Mouse (Mus musculus): ENCODE data around the gene Psenen.

Psenen gene

GRCm38 (mm10) chr7:30553021-30553589 is 10.3 kb downstream of the Psenen start:
- DNase-seq, result peak; percentile 81

- DNase-seq, result peak; percentile 99
Observed at GRCm38 (mm10) chr7:30552102-30553020, 11.1 kb downstream of the Psenen start, which contains the start of the genes Hspb6 and Proser3. Gene Hspb6 (plus strand): TSS chr7:30552178. Gene Proser3 (minus strand): TSS chr7:30552299.

DNA sequence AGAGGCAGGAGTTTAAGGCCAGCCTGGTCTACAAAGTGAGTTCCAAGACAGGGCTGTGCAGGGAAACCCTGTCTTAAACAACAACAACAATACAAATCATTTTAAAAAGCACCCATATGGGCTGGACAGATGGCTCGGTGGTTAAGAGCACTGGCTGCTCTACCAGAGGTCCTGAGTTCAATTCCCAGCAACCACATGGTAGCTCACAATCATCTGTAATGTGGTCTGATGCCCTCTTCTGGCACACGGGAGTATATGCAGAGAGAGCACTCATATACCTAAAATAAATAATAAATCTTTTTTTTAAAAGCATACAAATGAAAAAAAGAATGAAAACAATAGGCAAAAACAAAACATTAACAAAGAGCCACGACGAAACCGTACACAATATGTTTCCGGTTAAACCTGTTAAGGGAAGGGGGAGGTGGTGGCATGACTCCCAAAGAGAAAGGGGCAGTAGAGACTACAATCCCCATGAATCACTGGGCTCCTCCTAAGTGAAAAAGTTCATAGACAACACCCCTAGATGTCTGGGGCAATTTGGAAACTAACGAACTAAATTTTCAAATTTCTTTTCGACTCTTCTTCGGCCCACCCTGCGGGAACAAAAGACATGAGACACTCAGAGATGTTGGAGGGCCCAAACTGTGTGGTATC is 11.9 kb downstream of the Psenen start:
- peak; percentile 59 for DNase-seq

- peak; percentile 46 for DNase-seq
Observed at GRCm38 (mm10) chr7:30550603-30551002, 12.8 kb downstream of the Psenen start.

- peak; percentile 25 for DNase-seq
Observed at GRCm38 (mm10) chr7:30549880-30550279, 13.5 kb downstream of the Psenen start.

DNA sequence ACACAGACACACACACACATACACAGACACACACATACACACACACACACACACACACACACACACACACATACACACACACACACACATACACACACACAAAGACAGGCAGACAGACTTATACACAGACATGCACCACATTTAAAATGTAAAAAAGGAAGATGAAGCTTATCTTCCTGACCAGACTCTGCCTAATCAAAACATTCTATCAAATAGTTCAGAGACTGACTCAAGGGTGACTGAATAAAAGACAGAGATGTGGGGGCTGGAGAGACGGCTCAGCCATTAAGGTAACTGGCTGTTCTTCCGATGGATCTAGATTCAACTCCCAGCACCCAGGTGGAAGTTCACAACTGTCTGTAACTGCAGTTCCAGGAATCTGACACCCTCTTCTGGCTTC is 19.1 kb downstream of the Psenen start:
- DNase-seq, result no peak

DNA sequence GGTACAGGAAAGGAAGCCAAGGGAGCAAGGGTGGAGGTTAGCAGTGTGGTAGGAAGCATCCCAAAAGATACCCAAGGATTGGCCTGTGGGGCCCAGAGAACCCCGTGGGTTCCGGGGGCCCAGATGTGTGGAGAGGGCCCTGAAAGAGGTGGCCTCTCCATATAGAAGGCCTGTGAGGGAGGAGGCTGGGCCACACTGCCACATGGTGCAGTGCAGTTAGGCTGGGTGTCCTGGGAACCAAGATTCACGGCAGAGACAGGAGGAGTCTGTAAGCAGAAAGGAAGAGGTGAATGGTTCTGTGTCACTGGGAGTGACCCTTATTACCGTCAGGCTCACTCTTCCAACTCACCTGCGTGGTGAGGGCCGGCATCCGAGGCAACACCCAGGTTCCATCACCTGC is 22.9 kb downstream of the Psenen start:
- no peak for DNase-seq

DNA sequence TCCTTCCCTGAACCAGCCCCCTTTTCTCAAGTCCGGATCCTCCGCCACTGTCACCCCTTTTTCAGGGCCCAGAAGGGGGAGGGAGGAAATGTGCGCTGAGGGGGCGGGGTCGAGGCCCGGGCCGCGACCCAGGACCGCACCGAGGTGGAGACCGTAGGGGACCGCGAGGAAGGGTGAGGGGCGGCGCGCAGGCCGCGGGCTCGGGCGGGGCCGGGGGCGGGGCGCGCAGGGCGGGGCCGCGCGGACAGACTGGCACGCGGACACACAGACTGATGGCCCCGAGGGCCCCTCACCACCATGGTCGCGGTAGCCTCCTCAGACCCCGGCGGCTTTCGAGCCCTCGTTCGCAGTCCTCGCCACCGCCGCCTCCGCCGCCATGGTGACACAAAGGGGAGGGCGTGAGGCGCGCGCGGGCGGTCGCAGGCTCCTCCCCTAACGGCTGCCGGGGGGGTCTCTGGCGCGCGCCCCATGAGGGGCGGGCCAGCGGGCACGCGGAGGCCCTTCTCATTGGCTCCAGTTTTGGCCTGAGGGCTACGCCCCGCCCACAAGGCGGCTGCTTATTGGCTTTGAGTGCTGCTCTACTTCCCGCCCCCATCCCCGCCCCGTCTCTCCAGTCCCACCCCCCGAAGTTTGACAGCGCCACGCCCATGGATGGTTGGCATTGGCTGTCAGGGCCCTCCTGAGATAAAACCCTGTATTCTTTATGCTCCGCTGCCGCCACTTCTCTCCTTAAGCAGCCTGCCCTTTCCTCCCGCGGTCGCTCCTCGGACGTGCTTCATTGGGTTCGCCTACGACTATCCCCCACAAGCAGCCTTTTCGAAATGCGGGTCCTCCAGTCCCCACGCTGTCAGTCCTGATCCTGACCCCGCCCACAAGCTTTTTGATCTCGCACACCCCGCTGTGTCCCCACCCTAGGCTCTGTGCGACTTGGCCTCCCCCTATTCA is 28.5 kb downstream of the Psenen start, which contains the start of gene Arhgap33:
Arhgap33 (minus strand) TSS at position 428 of the 945 bp plus-strand sequence.
- peak; percentile 96 for DNase-seq

DNA sequence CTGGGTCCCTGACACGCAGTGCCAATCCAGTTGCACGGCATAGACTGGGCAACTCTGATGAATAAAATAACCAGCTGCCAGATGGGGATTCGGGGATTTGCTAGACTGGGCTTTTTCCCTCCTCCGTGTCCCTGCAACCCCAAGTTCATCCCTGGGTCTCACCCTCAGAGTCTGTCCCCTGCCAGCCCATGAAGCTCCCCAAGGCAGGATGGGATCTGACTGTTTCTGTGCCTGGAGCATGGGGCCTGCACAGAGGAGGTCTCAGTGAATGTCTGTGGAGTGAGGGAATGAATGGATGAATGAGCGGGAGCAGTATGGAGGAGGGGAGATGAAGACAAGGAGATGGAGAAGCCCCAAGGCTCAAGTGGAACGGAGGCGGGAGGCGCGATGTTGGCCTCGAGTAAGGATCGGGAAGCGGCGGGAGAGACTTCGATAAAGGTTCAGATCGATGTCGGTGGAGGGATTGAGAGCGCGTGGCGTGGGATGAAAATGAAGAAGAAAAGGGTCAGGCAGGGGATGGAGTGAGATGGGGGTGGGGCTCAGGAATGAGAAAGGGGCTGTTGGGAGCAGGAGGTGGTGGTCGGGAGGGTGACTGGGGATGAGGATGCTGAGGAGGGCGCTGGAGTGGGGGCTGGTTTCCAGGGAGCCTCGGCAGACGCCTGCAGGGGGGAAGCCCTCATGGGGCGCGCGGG is 29.3 kb downstream of the Psenen start:
- peak; percentile 71 for DNase-seq

DNA sequence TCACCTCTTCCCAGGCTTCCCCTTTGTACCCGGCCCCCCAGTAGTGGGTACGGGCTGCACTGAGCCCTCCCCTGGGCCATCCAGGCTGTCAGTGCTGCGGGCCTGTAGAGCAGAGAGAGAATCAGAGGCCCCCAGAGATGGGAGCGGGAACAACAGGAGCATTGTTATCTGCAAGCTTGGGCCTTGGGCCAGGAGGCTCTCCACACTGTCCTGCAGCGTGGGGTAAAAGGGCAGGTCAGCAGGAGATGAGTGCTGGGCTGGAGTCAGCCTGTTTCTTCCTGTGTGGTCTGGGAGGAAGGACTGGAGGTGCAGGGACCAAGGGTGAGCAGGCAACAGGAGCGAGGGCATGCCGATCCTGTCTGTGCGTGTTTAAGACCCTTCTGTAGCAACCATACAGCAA is 30.5 kb downstream of the Psenen start:
- peak; percentile 56 for DNase-seq

- DNase-seq, result no peak
Observed at GRCm38 (mm10) chr7:30531291-30531815, 32.1 kb downstream of the Psenen start.

GRCm38 (mm10) chr7:30526981-30527380 is 36.4 kb downstream of the Psenen start:
- DNase-seq, result no peak

- DNase-seq, result peak; percentile 14
Observed at GRCm38 (mm10) chr7:30526399-30526798, 37.0 kb downstream of the Psenen start.

GRCm38 (mm10) chr7:30525954-30526353 is 37.5 kb downstream of the Psenen start:
- DNase-seq, result no peak

- DNase-seq, result no peak
Observed at GRCm38 (mm10) chr7:30524487-30524886, 38.9 kb downstream of the Psenen start.

DNA sequence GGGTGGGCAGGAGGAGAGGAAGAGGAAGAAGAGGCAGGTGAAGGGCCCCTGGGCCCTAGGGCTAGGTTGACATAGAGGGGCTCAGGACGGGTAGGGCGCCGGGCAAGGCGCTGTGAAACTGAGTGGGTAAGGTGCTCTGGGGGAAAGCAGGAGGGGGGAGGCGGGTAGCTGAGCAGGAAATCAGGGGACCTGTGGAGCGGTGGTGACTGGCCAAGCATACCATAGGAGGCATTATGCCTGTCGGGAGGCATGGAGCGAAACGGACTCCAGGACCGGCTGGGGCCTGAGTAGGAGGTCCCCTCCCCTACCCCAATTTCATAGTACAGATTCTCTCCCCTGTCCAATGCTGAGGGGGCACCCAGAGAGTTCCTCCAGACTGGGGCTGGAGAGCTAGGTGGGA is 40.6 kb downstream of the Psenen start:
- DNase-seq, result no peak

DNA sequence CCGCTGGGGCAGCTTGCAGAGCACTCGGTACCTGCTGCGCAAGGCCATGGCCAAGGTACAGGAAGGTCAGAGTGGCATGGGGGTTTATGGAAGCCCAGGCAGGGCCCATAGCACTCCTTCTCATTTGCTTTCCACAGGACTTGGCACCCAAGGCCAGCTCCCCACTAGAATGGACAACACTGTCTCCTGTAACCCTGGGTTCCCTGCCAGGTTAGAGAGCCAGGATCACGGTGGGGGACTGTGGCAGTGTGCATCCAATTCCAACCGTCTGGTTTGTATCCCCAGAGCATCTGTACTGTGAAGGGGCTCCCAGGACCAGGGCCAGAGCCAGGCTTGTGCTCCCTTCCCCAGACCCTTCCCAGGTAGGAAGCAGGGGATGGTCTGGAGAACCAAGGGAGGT is 42.6 kb downstream of the Psenen start:
- peak; percentile 79 for DNase-seq

GRCm38 (mm10) chr7:30520396-30520795 is 43.0 kb downstream of the Psenen start:
- no peak for DNase-seq

DNA sequence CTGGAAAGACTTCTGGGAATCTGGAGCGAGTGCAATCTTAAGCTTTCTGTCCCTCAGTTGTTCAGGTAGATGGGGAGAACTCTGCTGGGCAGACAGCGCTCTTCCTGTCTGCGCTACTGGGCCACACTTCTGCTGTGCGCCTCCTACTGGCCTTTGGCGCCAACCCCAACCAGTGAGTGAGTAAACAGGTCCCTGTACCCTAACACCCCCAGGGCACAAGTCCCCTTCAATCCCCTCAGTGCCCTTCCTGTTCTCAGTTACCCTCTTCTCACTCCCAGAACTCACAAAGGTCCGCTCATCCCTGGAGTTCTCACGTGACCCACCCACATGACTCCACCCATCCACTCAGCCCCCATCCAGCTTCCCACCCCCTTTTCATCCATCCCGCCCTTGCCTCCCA is 45.1 kb downstream of the Psenen start:
- DNase-seq, result no peak

GRCm38 (mm10) chr7:30515003-30515760 is 48.2 kb downstream of the Psenen start:
- no peak for DNase-seq
